Mouse (Mus musculus) ES-Bruce4 (cell line): ENCODE measurements around the gene Fam205c. TPM values are rescaled to one million over a fixed set of nuclear protein-coding genes. Genes with fewer than 3 reads are reported as not detected.

ENCODE experiments used
- H3K27ac ChIP-seq: 2 replicates; pipeline ENCODE4 v1.5.1; 2012; ENCODE audit warnings: low read length, inconsistent platforms; ENCODE audit not compliant: insufficient read depth
- H3K27me3 ChIP-seq: 2 replicates; pipeline ENCODE4 v1.6.1; 2012; ENCODE audit warnings: mild to moderate bottlenecking, low read length, inconsistent platforms; ENCODE audit not compliant: control insufficient read depth, poor library complexity, insufficient read depth, severe bottlenecking
- H3K36me3 ChIP-seq: 2 replicates; pipeline ENCODE4 v1.6.1; 2012; ENCODE audit warnings: inconsistent platforms, mild to moderate bottlenecking, low read length, moderate library complexity; ENCODE audit not compliant: control insufficient read depth, poor library complexity, insufficient read depth, severe bottlenecking
- H3K4me1 ChIP-seq: one replicate; pipeline ENCODE4 v1.8.1; 2011; ENCODE audit warnings: low read length; ENCODE audit not compliant: control insufficient read depth, insufficient read depth
- H3K4me3 ChIP-seq: 2 replicates; pipeline ENCODE4 v1.5.1; 2011; ENCODE audit warnings: low read depth, mild to moderate bottlenecking, low read length
- H3K9ac ChIP-seq: 2 replicates; pipeline ENCODE4 v1.6.1; 2012; ENCODE audit warnings: low read depth, mild to moderate bottlenecking, inconsistent platforms; ENCODE audit not compliant: poor library complexity, severe bottlenecking
- H3K9me3 ChIP-seq: replicated peaks from 2 replicates; pipeline ENCODE4 v1.6.1; 2012; ENCODE audit warnings: mild to moderate bottlenecking, low read length, inconsistent platforms; ENCODE audit not compliant: control insufficient read depth, poor library complexity, insufficient read depth, severe bottlenecking
- CTCF ChIP-seq: IDR thresholded peaks from one replicate; pipeline ENCODE4 v1.8.1; 2011; ENCODE audit warnings: low read depth, low read length
- EP300 ChIP-seq: IDR thresholded peaks from 2 replicates; pipeline ENCODE4 v1.6.1; 2011; ENCODE audit warnings: low read depth, low read length; ENCODE audit not compliant: insufficient read depth
- POLR2A ChIP-seq: IDR thresholded peaks from one replicate; pipeline ENCODE4 v1.8.1; 2011; ENCODE audit warnings: low read length; ENCODE audit not compliant: insufficient read depth
- polyA plus RNA-seq: library from polyadenylated mRNA; stranded (reverse); fragments of >200 nt; gene quantifications from 2 replicates; pipeline ENCODE4 v1.2.4, GENCODE M21; 2011; ENCODE audit warnings: low read depth; ENCODE audit not compliant: missing spikeins, insufficient read depth, insufficient read length

The Fam205c gene
- polyA plus RNA-seq, 1 experiment: not detected

DNA sequence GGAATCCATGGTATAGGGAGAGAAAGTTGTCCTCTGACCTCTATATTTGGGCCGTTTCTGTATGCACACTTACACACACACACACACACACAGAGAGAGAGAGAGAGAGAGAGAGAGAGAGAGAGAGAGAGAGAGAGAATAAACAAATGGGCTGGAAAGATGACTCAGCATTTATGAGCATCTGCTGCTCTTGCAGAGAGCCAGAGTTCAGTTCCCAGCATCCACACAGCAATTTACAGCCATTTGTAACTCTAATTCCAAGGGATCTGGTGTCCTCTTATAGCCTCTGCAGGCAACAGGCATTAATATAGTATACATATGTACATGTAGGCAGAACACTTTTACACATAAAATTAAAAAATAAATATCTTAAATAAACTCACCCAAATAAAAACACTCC is 29.9 kb upstream of the Fam205c start:
- no peak overlapping the region for H3K27ac ChIP-seq
- H3K4me1 ChIP-seq: no peaks in the 10 kb centered on the region
- H3K27me3 ChIP-seq: no peaks in the 10 kb centered on the region; the same call in 1 of the 2 replicates
- no peak overlapping the region for H3K4me3 ChIP-seq
- no peak overlapping the region for H3K9ac ChIP-seq
- no peaks in the 10 kb centered on the region for H3K36me3 ChIP-seq
- H3K9me3 ChIP-seq: no peaks in the 10 kb centered on the region
- TF ChIP-seq CTCF: no peak
- TF ChIP-seq EP300: no peak
- TF ChIP-seq POLR2A: no peak

DNA sequence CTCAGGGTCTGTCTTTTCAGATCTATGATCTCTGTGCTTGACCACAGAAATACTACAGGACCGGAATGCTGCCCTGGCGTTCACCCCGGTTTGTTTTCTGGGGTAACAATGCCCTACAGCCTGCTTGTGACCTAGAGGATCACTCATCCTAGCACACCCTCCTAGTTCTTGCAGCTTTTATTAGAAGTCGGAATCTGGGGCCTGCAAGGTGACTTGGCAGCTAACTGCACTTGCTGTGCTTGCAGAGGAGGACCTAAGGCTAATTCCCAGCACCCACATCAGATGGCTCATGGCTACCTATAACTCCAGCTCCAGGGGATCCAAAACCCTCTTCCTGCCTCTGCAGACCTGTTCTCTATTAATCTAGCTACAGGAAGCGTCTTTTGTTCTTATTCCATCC is 28.7 kb upstream of the Fam205c start:
- no peak for TF ChIP-seq POLR2A
- no peak for TF ChIP-seq CTCF
- TF ChIP-seq EP300: no peak
- Histone ChIP-seq H3K9me3 (no peaks in the 10 kb centered on the region), H3K27me3 (no peaks in the 10 kb centered on the region; the same call in 1 of the 2 replicates), H3K4me3 (no peak overlapping the region), H3K36me3 (no peaks in the 10 kb centered on the region), H3K4me1 (no peaks in the 10 kb centered on the region), H3K27ac (no peak overlapping the region), H3K9ac (no peak overlapping the region)

DNA sequence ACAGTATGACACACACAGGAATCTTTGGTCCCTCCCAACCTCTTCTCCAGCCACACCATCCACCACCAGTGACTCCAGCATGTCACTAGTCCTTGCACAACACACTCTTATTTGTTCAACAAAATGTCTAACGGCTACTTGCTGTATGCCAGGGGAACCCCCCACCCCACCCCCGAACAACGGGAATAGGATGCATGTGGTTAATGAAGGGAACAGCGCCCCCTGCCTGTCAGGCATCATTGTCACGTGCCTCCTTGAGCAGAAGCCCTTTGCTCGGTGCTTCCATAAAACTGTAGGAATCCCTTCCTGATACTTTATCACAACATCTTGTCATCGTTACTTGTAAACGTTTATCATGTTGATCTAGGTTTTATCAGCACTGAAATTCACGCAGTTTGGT is 28.1 kb upstream of the Fam205c start:
- H3K36me3 ChIP-seq: no peaks in the 10 kb centered on the region
- no peaks in the 10 kb centered on the region for H3K4me1 ChIP-seq
- no peaks in the 10 kb centered on the region; the same call in 1 of the 2 replicates for H3K27me3 ChIP-seq
- H3K27ac ChIP-seq: no peak overlapping the region
- no peak overlapping the region for H3K9ac ChIP-seq
- no peak overlapping the region for H3K4me3 ChIP-seq
- no peaks in the 10 kb centered on the region for H3K9me3 ChIP-seq
- TF ChIP-seq CTCF (peak; percentile 65), EP300 (no peak)

DNA sequence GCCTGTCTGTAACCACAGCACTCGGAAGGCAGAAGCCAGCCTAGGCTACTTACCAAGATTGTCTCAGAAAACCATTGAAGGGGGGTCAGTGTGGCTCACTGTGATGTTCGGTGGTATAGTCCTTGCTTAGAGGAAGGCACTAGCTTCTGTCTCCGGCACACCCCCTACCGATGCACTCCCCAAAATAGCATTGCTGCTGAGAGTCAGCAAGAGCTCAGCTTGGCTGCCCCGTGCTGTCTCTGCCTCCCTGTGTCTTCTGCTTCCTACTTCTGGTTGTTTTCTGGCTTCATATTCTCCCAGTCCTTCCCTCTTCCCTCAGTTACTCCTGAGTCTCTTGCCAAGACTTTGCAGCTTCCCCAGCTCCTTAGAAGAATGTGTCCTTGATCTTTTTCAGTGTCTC is 26.8 kb upstream of the Fam205c start:
- Histone ChIP-seq H3K9ac (no peak overlapping the region), H3K27ac (no peak overlapping the region), H3K27me3 (no peaks in the 10 kb centered on the region; the same call in 1 of the 2 replicates), H3K4me1 (no peaks in the 10 kb centered on the region), H3K9me3 (no peaks in the 10 kb centered on the region), H3K4me3 (no peak overlapping the region), H3K36me3 (no peaks in the 10 kb centered on the region)
- TF ChIP-seq EP300: no peak
- TF ChIP-seq POLR2A: no peak
- no peak for TF ChIP-seq CTCF

DNA sequence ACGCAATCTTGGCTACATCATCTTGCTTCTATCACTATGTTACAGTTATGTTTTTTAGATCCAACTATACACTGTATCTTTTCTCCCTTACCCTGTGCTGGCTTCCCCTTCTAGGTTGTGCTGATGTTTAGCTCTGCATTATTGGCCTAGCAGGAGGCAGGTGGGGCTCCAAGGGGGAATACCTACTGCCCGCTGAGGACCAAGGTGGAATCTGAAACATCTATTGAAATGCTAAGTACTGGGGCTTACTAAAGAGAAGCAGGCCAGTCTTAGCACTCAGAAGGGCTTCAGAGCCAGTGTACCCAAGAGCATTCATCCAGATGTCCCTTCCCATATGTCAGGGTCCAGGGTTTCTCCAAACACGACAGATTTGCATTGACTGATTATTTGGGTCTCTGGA is 24.9 kb upstream of the Fam205c start:
- no peaks in the 10 kb centered on the region for H3K9me3 ChIP-seq
- no peak overlapping the region for H3K27ac ChIP-seq
- TF ChIP-seq EP300 (peak; percentile 61; the same call in 1 of the 2 replicates), CTCF (no peak)

DNA sequence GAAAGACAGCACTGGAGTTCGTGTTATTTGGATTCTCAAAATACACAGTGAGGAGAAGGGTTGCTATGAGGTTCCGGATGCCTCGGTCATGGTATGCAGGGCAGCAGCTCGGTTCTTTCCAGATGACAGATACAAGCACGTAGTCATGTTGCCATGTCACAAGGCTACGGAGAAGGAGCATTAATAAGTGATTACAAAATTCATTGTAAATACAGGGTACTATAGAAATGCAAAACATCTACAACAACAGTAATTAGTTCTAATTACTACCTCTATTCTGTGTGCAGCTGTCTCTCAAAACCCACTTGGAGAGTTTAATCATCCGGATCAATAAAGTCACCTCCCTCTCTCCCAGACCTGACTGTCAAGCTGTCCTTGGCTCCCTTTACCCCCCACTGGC is 21.1 kb upstream of the Fam205c start:
- no peak overlapping the region for H3K27ac ChIP-seq
- H3K27me3 ChIP-seq: peaks cover 2% of the 10 kb centered on the region; the same call in 1 of the 2 replicates
- H3K9ac ChIP-seq: no peak overlapping the region
- peaks cover 1% of the 10 kb centered on the region for H3K4me1 ChIP-seq
- H3K9me3 ChIP-seq: no peaks in the 10 kb centered on the region
- TF ChIP-seq CTCF: no peak
- no peak for TF ChIP-seq EP300
- no peak for TF ChIP-seq POLR2A
- H3K4me3 ChIP-seq: no peak overlapping the region
- H3K36me3 ChIP-seq: no peaks in the 10 kb centered on the region

More for the DNA sequence above, 24.9 kb upstream of the Fam205c start:
- Histone ChIP-seq H3K4me3 (no peak overlapping the region), H3K36me3 (no peaks in the 10 kb centered on the region), H3K4me1 (no peaks in the 10 kb centered on the region), H3K9ac (no peak overlapping the region), H3K27me3 (no peaks in the 10 kb centered on the region)
